8 mouse cellular contexts compared by ENCODE assay signal in genomic region chr16:34667031-34667726, GRCm38 (mm10). TPM values are rescaled to one million over a fixed set of nuclear protein-coding genes. Genes with fewer than 3 reads are reported as not detected.
A peak's percentile ranks its signal among the peaks of the same experiment; 100 is the strongest.
DNase-seq lines count a peak whose midpoint lies in the region; ATAC-seq and TF ChIP-seq lines count a peak whose summit lies in the region.

No protein-coding gene starts in this region.

- intact Hi-C loops in left cerebral cortex, adult 2 months (cut with DNase I) = loop anchor here (1.0 to 10.0 kb wide), 2 partner anchors 33 to 132 kb away; no protein-coding TSS in a partner anchor

- H3K4me2 ChIP-seq in hindbrain, postnatal 0 days (ENCODE audit: low read depth, low read length) = peak overlapping the region; percentile 57

- 4% methylated on average over 20 of the region's 20 CpGs for WGBS in hindbrain, postnatal 0 days

- peak; percentile 98 for TF ChIP-seq CTCF in hindbrain, postnatal 0 days (IDR thresholded peaks at IDR 0.05; ENCODE audit: low read depth)
- TF ChIP-seq CTCF in left cerebral cortex, adult 2 months (IDR thresholded peaks at IDR 0.05) = peak; percentile 94

- H3K9me3 ChIP-seq in hindbrain, postnatal 0 days (ENCODE audit: low read length) = no peaks in the 10 kb centered on the region

- 0 out of 2 replicates have a peak, but pooled peaks cover 4% of the 10 kb centered on the region for H3K27me3 ChIP-seq in hindbrain, postnatal 0 days (ENCODE audit: insufficient read depth, low read length)

- H3K4me1 ChIP-seq in hindbrain, postnatal 0 days (ENCODE audit: insufficient read depth, low read length) = 0 out of 2 replicates have a peak, but pooled peaks cover 4% of the 10 kb centered on the region

- H3K27ac ChIP-seq in hindbrain, postnatal 0 days = no peak overlapping the region
- H3K27ac ChIP-seq in left cerebral cortex, adult 2 months = no peak overlapping the region

- no peak overlapping the region for H3K9ac ChIP-seq in hindbrain, postnatal 0 days (replicated peaks; ENCODE audit: low read length)

- H3K4me3 ChIP-seq in hindbrain, postnatal 0 days (ENCODE audit: low read length) = peak overlapping the region; percentile 15; the same call in 1 of the 2 replicates
- H3K4me3 ChIP-seq in left cerebral cortex, adult 2 months = peak overlapping the region; percentile 44

- H3K36me3 ChIP-seq in hindbrain, postnatal 0 days (ENCODE audit: insufficient read depth, low read length) = no peaks in the 10 kb centered on the region

- ATAC-seq in hindbrain, postnatal 0 days = peak; percentile 82
- ATAC-seq in megakaryocyte, adult 5-6 weeks (ENCODE audit: poor library complexity, severe bottlenecking) = peak; percentile 98

- peak; percentile 89 for DNase-seq in ZHBTc4 (ENCODE audit: low read depth, low spot score)
- peak; percentile 29 to 70 for DNase-seq in cerebellum, postnatal 4 days (ENCODE audit: low spot score in 2 of 2)
- peak; percentile 15 to 37 for DNase-seq in gastrocnemius, adult 8-10 months (ENCODE audit: low spot score in 2 of 2)
- peak; percentile 88 for DNase-seq in hindbrain, postnatal 0 days (ENCODE audit: low spot score)
- DNase-seq in left cerebral cortex, adult 2 months (ENCODE audit: extremely low spot score in 1 of 2, low spot score in 2 of 2) = peak; percentile 67 to 70
- DNase-seq in right cerebral cortex, adult 18-20 months = peak; percentile 84
- peak; percentile 39 for DNase-seq in urinary bladder, adult 2 months (ENCODE audit: low spot score)

RNA-seq across cellular contexts. Expression of gene Ropn1, which starts 17.5 kb away (rescaled TPM):
- total RNA-seq in gastrocnemius, adult 8-10 months (2022) = not detected
- not detected in 2 replicates for total RNA-seq in hindbrain, postnatal 0 days (2014; rRNA removed)
- polyA plus RNA-seq in hindbrain, postnatal 0 days (2015; fragmentation: Nextera tagmentation; extraction: Ambion mirVana) = 0.28 and 0.34 TPM in 2 replicates
- not detected for total RNA-seq in left cerebral cortex, adult 2 months (2021)
- total RNA-seq in megakaryocyte, adult 5-6 weeks (2015) = not detected in 2 replicates
- total RNA-seq in megakaryocyte, adult 5-6 weeks (2017) = not detected in 2 replicates
- polyA plus RNA-seq in urinary bladder, adult 2 months (2012; rRNA removed) = not detected in 2 replicates

RNA-seq across cellular contexts. Expression of gene Ccdc14, which starts 23.2 kb away (rescaled TPM):
- total RNA-seq in gastrocnemius, adult 8-10 months (2022) = 1 to 10 TPM; 1.5 to 2.4 (median 2.2) TPM
- 3.4 and 4.5 TPM in 2 replicates for total RNA-seq in hindbrain, postnatal 0 days (2014; rRNA removed)
- 1.8 and 2.3 TPM in 2 replicates for polyA plus RNA-seq in hindbrain, postnatal 0 days (2015; fragmentation: Nextera tagmentation; extraction: Ambion mirVana)
- total RNA-seq in left cerebral cortex, adult 2 months (2021) = 1 to 10 TPM; 2.1 to 3.4 TPM
- total RNA-seq in megakaryocyte, adult 5-6 weeks (2015) = 4.8 and 5.1 TPM in 2 replicates
- 6.5 and 7.7 TPM in 2 replicates for total RNA-seq in megakaryocyte, adult 5-6 weeks (2017)
- polyA plus RNA-seq in urinary bladder, adult 2 months (2012; rRNA removed) = 3.6 and 3.7 TPM in 2 replicates

Comparison
In these comparisons a context has a peak if more than half of its experiments do, and no peak if none do; other contexts are left out.
1. DNase-seq: peak in every context shown above with its lines; median percentile 89 in ZHBTc4; 88 in hindbrain, postnatal 0 days; 84 in right cerebral cortex, adult 18-20 months; 68 in left cerebral cortex, adult 2 months; 50 in cerebellum, postnatal 4 days; 39 in urinary bladder, adult 2 months; 26 in gastrocnemius, adult 8-10 months.